Mouse (Mus musculus): ENCODE results near the gene Tceanc2. TPM values are rescaled to one million over a fixed set of nuclear protein-coding genes. Genes with fewer than 3 reads are reported as not detected.
A peak's percentile ranks its signal among the peaks of the same experiment; 100 is the strongest.

Gene Tceanc2
- total and polyA plus RNA-seq, 3 experiments, result 16.5 to 34.8 (median 24.8) TPM

DNA sequence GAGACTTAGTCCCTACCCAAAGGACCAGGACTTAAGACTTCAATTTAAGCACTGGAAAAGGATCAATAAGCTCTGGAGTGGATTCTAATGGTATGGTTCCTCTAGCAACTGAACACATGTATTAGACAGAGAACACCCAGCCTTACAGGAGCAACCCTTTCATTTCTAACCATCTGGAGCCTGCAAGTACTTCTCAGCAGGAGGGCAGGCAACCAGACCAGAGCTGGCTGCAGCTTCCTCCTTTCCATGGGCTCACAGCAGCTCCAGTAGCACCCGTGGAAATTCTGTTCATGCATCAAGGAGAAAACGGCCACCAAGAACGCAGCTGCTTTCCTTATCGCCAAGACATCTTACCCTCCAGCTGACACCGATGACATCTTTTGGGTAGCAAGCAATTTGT is 43.3 kb downstream of the Tceanc2 start:
- no peak for TF ChIP-seq MAFK (IDR thresholded peaks at IDR 0.05; ENCODE audit: insufficient replicate concordance, low read length)
- dilution Hi-C loops (cut with MboI; ENCODE audit: extremely low pct_ligation_motif_present, extremely low pct_unique_long_range_greater_than_20kb, low sequenced_read_pairs), result no loop called here
- no peaks in the 10 kb centered on the region for H3K9me3 ChIP-seq (replicated peaks; ENCODE audit: low read length)
- H3K4me3 ChIP-seq (replicated peaks in 1 of 3; ENCODE audit: low read depth in 2 of 3, low read length in 2 of 3, poor library complexity in 1 of 3), result no peak overlapping the region
- no peaks in the 10 kb centered on the region for H3K79me2 ChIP-seq (replicated peaks; ENCODE audit: control insufficient read depth, extremely low read depth, insufficient read depth, poor library complexity, severe bottlenecking)
- in situ Hi-C loops (cut with MboI; ENCODE audit: low pct_ligation_motif_present, low pct_unique_long_range_greater_than_20kb, low sequenced_read_pairs), result no loop called here
- peaks cover 4 to 8% of the 10 kb centered on the region in 2 experiments; a peak in 3 of 4 replicates for H3K4me1 ChIP-seq (ENCODE audit: control insufficient read depth in 1 of 2, insufficient read depth in 2 of 2)
- H3K4me2 ChIP-seq (ENCODE audit: insufficient read depth, low read depth, poor library complexity, severe bottlenecking), result no peak overlapping the region
- no peak overlapping the region for H3K9ac ChIP-seq (ENCODE audit: insufficient read depth, low read depth)
- H3K36me3 ChIP-seq (replicated peaks in 1 of 2; ENCODE audit: control insufficient read depth in 1 of 2, insufficient read depth in 1 of 2, low read length in 1 of 2), result peaks cover 12 to 37% of the 10 kb centered on the region in 2 experiments
- H3K27me3 ChIP-seq (replicated peaks), result no peaks in the 10 kb centered on the region
- DNase-seq (ENCODE audit: extremely low read depth), result no peak
- H3K27ac ChIP-seq (ENCODE audit: insufficient read depth, low read depth), result no peak overlapping the region

DNA sequence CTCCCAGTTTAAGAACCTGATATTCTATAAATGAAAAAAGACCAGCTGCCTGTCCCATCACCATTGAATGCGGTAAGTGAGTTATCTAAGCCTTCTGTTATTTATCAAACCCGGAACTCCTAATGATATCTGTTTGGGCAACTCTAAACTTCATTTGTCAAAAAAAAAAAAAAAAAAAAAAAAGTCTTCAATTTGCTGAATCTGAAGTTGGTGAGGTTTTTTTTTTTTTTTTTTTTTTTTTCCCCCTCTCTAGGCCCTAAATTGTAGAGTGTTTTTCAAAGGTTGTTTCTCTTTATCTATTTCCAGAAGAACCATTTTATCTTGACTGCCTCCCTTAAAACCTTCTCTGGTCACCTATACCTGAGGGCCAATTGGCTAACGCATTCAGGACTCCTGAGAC is 44.0 kb downstream of the Tceanc2 start:
- peaks cover 11 to 15% of the 10 kb centered on the region in 2 experiments for H3K4me1 ChIP-seq (ENCODE audit: control insufficient read depth in 1 of 2, insufficient read depth in 2 of 2)
- dilution Hi-C loops (cut with MboI; ENCODE audit: extremely low pct_ligation_motif_present, extremely low pct_unique_long_range_greater_than_20kb, low sequenced_read_pairs) (no loop called here), in situ Hi-C loops (cut with MboI; ENCODE audit: low pct_ligation_motif_present, low pct_unique_long_range_greater_than_20kb, low sequenced_read_pairs) (no loop called here)
- TF ChIP-seq NRF1 (IDR thresholded peaks at IDR 0.05; ENCODE audit: low read depth, low read length), result no peak
- TF ChIP-seq CTCF (conservative IDR thresholded peaks at IDR 0.05 in 1 of 2, IDR thresholded peaks at IDR 0.05 in 1 of 2; ENCODE audit: low read depth in 2 of 2, low read length in 2 of 2), result no peak
- no peak for TF ChIP-seq ZNF384 (IDR thresholded peaks at IDR 0.05; ENCODE audit: low read depth, low read length)
- no peak for TF ChIP-seq ZC3H11A (IDR thresholded peaks at IDR 0.05; ENCODE audit: low read depth, low read length)
- TF ChIP-seq SMC3 (IDR thresholded peaks at IDR 0.05; ENCODE audit: low read depth, low read length), result no peak
- TF ChIP-seq KAT2A (IDR thresholded peaks at IDR 0.05; ENCODE audit: insufficient replicate concordance, low read length), result no peak
- TF ChIP-seq EP300 (IDR thresholded peaks at IDR 0.05; ENCODE audit: low read length), result no peak
- no peak for TF ChIP-seq MXI1 (IDR thresholded peaks at IDR 0.05; ENCODE audit: low read depth, low read length)
- TF ChIP-seq ELF1 (IDR thresholded peaks at IDR 0.05; ENCODE audit: low read depth, low read length), result no peak
- TF ChIP-seq MEF2A (IDR thresholded peaks at IDR 0.05; ENCODE audit: borderline replicate concordance, low read depth, low read length), result no peak
- TF ChIP-seq MAZ (IDR thresholded peaks at IDR 0.05; ENCODE audit: low read depth, low read length), result no peak
- no peak for TF ChIP-seq HCFC1 (IDR thresholded peaks at IDR 0.05; ENCODE audit: low read depth, low read length)
- no peak for TF ChIP-seq SIN3A (IDR thresholded peaks at IDR 0.05; ENCODE audit: low read length)
- no peak overlapping the region for H3K27ac ChIP-seq (ENCODE audit: insufficient read depth, low read depth)
- peaks cover 10 to 30% of the 10 kb centered on the region in 2 experiments for H3K36me3 ChIP-seq (replicated peaks in 1 of 2; ENCODE audit: control insufficient read depth in 1 of 2, insufficient read depth in 1 of 2, low read length in 1 of 2)
- DNase-seq (ENCODE audit: extremely low read depth), result no peak
- H3K9ac ChIP-seq (ENCODE audit: insufficient read depth, low read depth), result no peak overlapping the region
- no peak overlapping the region for H3K4me3 ChIP-seq (replicated peaks in 1 of 3; ENCODE audit: low read depth in 2 of 3, low read length in 2 of 3, poor library complexity in 1 of 3)
- no peak overlapping the region for H3K4me2 ChIP-seq (ENCODE audit: insufficient read depth, low read depth, poor library complexity, severe bottlenecking)
- H3K9me3 ChIP-seq (replicated peaks; ENCODE audit: low read length), result no peaks in the 10 kb centered on the region
- no peaks in the 10 kb centered on the region for H3K79me2 ChIP-seq (replicated peaks; ENCODE audit: control insufficient read depth, extremely low read depth, insufficient read depth, poor library complexity, severe bottlenecking)
- H3K27me3 ChIP-seq (replicated peaks), result no peaks in the 10 kb centered on the region

- no peaks in the 10 kb centered on the region for H3K79me2 ChIP-seq (replicated peaks; ENCODE audit: control insufficient read depth, extremely low read depth, insufficient read depth, poor library complexity, severe bottlenecking)
- H3K4me2 ChIP-seq (ENCODE audit: insufficient read depth, low read depth, poor library complexity, severe bottlenecking), result no peak overlapping the region
- H3K9me3 ChIP-seq (replicated peaks; ENCODE audit: low read length), result no peaks in the 10 kb centered on the region
- H3K9ac ChIP-seq (ENCODE audit: insufficient read depth, low read depth), result no peak overlapping the region
- no peak overlapping the region for H3K27ac ChIP-seq (ENCODE audit: insufficient read depth, low read depth)
- no peak overlapping the region for H3K4me3 ChIP-seq (replicated peaks in 1 of 3; ENCODE audit: low read depth in 2 of 3, low read length in 2 of 3, poor library complexity in 1 of 3)
- in situ Hi-C loops (cut with MboI; ENCODE audit: low pct_ligation_motif_present, low pct_unique_long_range_greater_than_20kb, low sequenced_read_pairs), result no loop called here
- no peak for TF ChIP-seq MAX (IDR thresholded peaks at IDR 0.05; ENCODE audit: low read length)
- TF ChIP-seq CHD2 (IDR thresholded peaks at IDR 0.05; ENCODE audit: low read length), result no peak
- no peak for TF ChIP-seq ZC3H11A (IDR thresholded peaks at IDR 0.05; ENCODE audit: low read depth, low read length)
- no peak for TF ChIP-seq PAX5 (IDR thresholded peaks at IDR 0.05; ENCODE audit: low read length)
- no peak for TF ChIP-seq GABPA (IDR thresholded peaks at IDR 0.05; ENCODE audit: insufficient replicate concordance, low read depth, low read length)
- no peak for TF ChIP-seq MEF2A (IDR thresholded peaks at IDR 0.05; ENCODE audit: borderline replicate concordance, low read depth, low read length)
- no peak for TF ChIP-seq RCOR1 (conservative IDR thresholded peaks at IDR 0.05; ENCODE audit: low read depth, low read length)
- no peak for TF ChIP-seq SIN3A (IDR thresholded peaks at IDR 0.05; ENCODE audit: low read length)
- TF ChIP-seq RAD21 (IDR thresholded peaks at IDR 0.05; ENCODE audit: low read depth, low read length), result no peak
- TF ChIP-seq JUND (conservative IDR thresholded peaks at IDR 0.05; ENCODE audit: low read depth, low read length), result no peak
- TF ChIP-seq USF1 (IDR thresholded peaks at IDR 0.05; ENCODE audit: low read depth, low read length), result no peak
- no peak for TF ChIP-seq CHD1 (IDR thresholded peaks at IDR 0.05; ENCODE audit: low read depth, low read length)
- TF ChIP-seq EP300 (IDR thresholded peaks at IDR 0.05; ENCODE audit: low read length), result no peak
- TF ChIP-seq MXI1 (IDR thresholded peaks at IDR 0.05; ENCODE audit: low read depth, low read length), result no peak
- no peak for TF ChIP-seq ELF1 (IDR thresholded peaks at IDR 0.05; ENCODE audit: low read depth, low read length)
- TF ChIP-seq TBP (conservative IDR thresholded peaks at IDR 0.05; ENCODE audit: low read depth, low read length), result no peak
- no peak for TF ChIP-seq NRF1 (IDR thresholded peaks at IDR 0.05; ENCODE audit: low read depth, low read length)
- no peak for TF ChIP-seq MAFK (IDR thresholded peaks at IDR 0.05; ENCODE audit: insufficient replicate concordance, low read length)
- TF ChIP-seq UBTF (IDR thresholded peaks at IDR 0.05; ENCODE audit: low read depth, low read length), result no peak
- H3K36me3 ChIP-seq (replicated peaks in 1 of 2; ENCODE audit: control insufficient read depth in 1 of 2, insufficient read depth in 1 of 2, low read length in 1 of 2), result no peaks in the 10 kb centered on the region
- peak; percentile 24 for DNase-seq (ENCODE audit: extremely low read depth)
- H3K27me3 ChIP-seq (replicated peaks), result no peaks in the 10 kb centered on the region
- dilution Hi-C loops (cut with MboI; ENCODE audit: extremely low pct_ligation_motif_present, extremely low pct_unique_long_range_greater_than_20kb, low sequenced_read_pairs), result no loop called here
- peaks cover 15 to 37% of the 10 kb centered on the region in 2 experiments for H3K4me1 ChIP-seq (ENCODE audit: control insufficient read depth in 1 of 2, insufficient read depth in 2 of 2)
These were observed 48.4 kb downstream of the Tceanc2 start for GRCm38 (mm10) chr4:107130534-107130933.

All from CH12.LX (cell line).